Mouse (Mus musculus): Measurements from ENCODE around the gene Scfd1. TPM values are rescaled to one million over a fixed set of nuclear protein-coding genes. Genes with fewer than 3 reads are reported as not detected.

Gene Scfd1
- polyA plus RNA-seq, 1 experiment from 2014 or later = 65.9 TPM

GRCm38 (mm10) chr12:51403987-51404586 is 26.8 kb downstream of the Scfd1 start:
- DNase-seq (ENCODE audit: extremely low spot score, low spot score) = no peak
- H3K9me3 ChIP-seq = no peaks in the 10 kb centered on the region
- H3K4me3 ChIP-seq = no peak overlapping the region
- WGBS = 79% methylated on average over 4 of the region's 4 CpGs
- H3K36me3 ChIP-seq (replicated peaks) = peaks cover 59% of the 10 kb centered on the region
- H3K27me3 ChIP-seq (ENCODE audit: poor library complexity, severe bottlenecking) = no peaks in the 10 kb centered on the region
- H3K27ac ChIP-seq = no peak overlapping the region
- no peaks in the 10 kb centered on the region for H3K4me1 ChIP-seq

- no peak overlapping the region for H3K27ac ChIP-seq
- no peaks in the 10 kb centered on the region; the same call in 1 of the 2 replicates for H3K9me3 ChIP-seq
- H3K36me3 ChIP-seq (replicated peaks) = peaks cover 64% of the 10 kb centered on the region
- no peak for DNase-seq (ENCODE audit: extremely low spot score, low spot score)
- H3K27me3 ChIP-seq (ENCODE audit: poor library complexity, severe bottlenecking) = no peaks in the 10 kb centered on the region
- WGBS = 89% methylated on average over 4 of the region's 4 CpGs
- no peak overlapping the region for H3K4me3 ChIP-seq
- H3K4me1 ChIP-seq = no peaks in the 10 kb centered on the region
Measured at GRCm38 (mm10) chr12:51411362-51411761, 34.1 kb downstream of the Scfd1 start.

- no peak overlapping the region for H3K27ac ChIP-seq
- WGBS = 87% methylated on average over 2 of the region's 2 CpGs
- DNase-seq (ENCODE audit: extremely low spot score, low spot score) = no peak
- H3K4me1 ChIP-seq = no peaks in the 10 kb centered on the region
- no peaks in the 10 kb centered on the region for H3K9me3 ChIP-seq
- no peak overlapping the region for H3K4me3 ChIP-seq
- H3K36me3 ChIP-seq (replicated peaks) = peaks cover 78% of the 10 kb centered on the region
- H3K27me3 ChIP-seq (ENCODE audit: poor library complexity, severe bottlenecking) = no peaks in the 10 kb centered on the region
Measured at GRCm38 (mm10) chr12:51437541-51437940, 60.2 kb downstream of the Scfd1 start.

GRCm38 (mm10) chr12:51438311-51438710 is 61.0 kb downstream of the Scfd1 start:
- Histone ChIP-seq H3K4me3 (no peak overlapping the region), H3K4me1 (no peaks in the 10 kb centered on the region), H3K27ac (no peak overlapping the region), H3K9me3 (no peaks in the 10 kb centered on the region), H3K36me3 (replicated peaks) (peaks cover 72% of the 10 kb centered on the region), H3K27me3 (ENCODE audit: poor library complexity, severe bottlenecking) (no peaks in the 10 kb centered on the region)
- DNase-seq (ENCODE audit: extremely low spot score, low spot score) = no peak
- 97% methylated on average over 2 of the region's 2 CpGs for WGBS

- WGBS = 90% methylated on average over 2 of the region's 2 CpGs
- no peak for DNase-seq (ENCODE audit: extremely low spot score, low spot score)
- Histone ChIP-seq H3K27me3 (ENCODE audit: poor library complexity, severe bottlenecking) (no peaks in the 10 kb centered on the region), H3K4me1 (no peaks in the 10 kb centered on the region), H3K36me3 (replicated peaks) (peaks cover 76% of the 10 kb centered on the region), H3K9me3 (no peaks in the 10 kb centered on the region), H3K4me3 (no peak overlapping the region), H3K27ac (no peak overlapping the region)
Measured at GRCm38 (mm10) chr12:51449303-51449702, 72.0 kb downstream of the Scfd1 start.

- H3K4me3 ChIP-seq = no peak overlapping the region
- H3K36me3 ChIP-seq (replicated peaks) = no peaks in the 10 kb centered on the region
- no peak overlapping the region for H3K27ac ChIP-seq
- no peaks in the 10 kb centered on the region; the same call in 1 of the 2 replicates for H3K9me3 ChIP-seq
- 91% methylated on average over 4 of the region's 4 CpGs for whole genome bisulfite sequencing
- no peak for DNase-seq (ENCODE audit: extremely low spot score, low spot score)
- H3K4me1 ChIP-seq = no peaks in the 10 kb centered on the region
- no peaks in the 10 kb centered on the region for H3K27me3 ChIP-seq (ENCODE audit: poor library complexity, severe bottlenecking)
Measured at GRCm38 (mm10) chr12:51470881-51471280, 93.6 kb downstream of the Scfd1 start.

- Histone ChIP-seq H3K27ac (no peak overlapping the region), H3K36me3 (replicated peaks) (no peaks in the 10 kb centered on the region), H3K27me3 (ENCODE audit: poor library complexity, severe bottlenecking) (no peaks in the 10 kb centered on the region), H3K4me3 (no peak overlapping the region), H3K9me3 (peaks cover 8% of the 10 kb centered on the region; the same call in 1 of the 2 replicates), H3K4me1 (no peaks in the 10 kb centered on the region)
- 90% methylated on average over 2 of the region's 2 CpGs for WGBS
- DNase-seq (ENCODE audit: extremely low spot score, low spot score) = no peak
Measured at GRCm38 (mm10) chr12:51481246-51481645, 103.9 kb downstream of the Scfd1 start.

- Histone ChIP-seq H3K9me3 (no peaks in the 10 kb centered on the region), H3K4me3 (no peak overlapping the region), H3K4me1 (no peaks in the 10 kb centered on the region), H3K36me3 (replicated peaks) (no peaks in the 10 kb centered on the region), H3K27me3 (ENCODE audit: poor library complexity, severe bottlenecking) (no peaks in the 10 kb centered on the region), H3K27ac (no peak overlapping the region)
- 85% methylated on average over 7 of the region's 7 CpGs for WGBS
- no peak for DNase-seq (ENCODE audit: extremely low spot score, low spot score)
Measured at GRCm38 (mm10) chr12:51492040-51492439, 114.7 kb downstream of the Scfd1 start.

- H3K27me3 ChIP-seq (ENCODE audit: poor library complexity, severe bottlenecking) = no peaks in the 10 kb centered on the region
- no peaks in the 10 kb centered on the region for H3K9me3 ChIP-seq
- H3K36me3 ChIP-seq (replicated peaks) = no peaks in the 10 kb centered on the region
- H3K27ac ChIP-seq = no peak overlapping the region
- H3K4me1 ChIP-seq = no peaks in the 10 kb centered on the region
- WGBS = 92% methylated on average over 11 of the region's 11 CpGs
- DNase-seq (ENCODE audit: extremely low spot score, low spot score) = no peak
- H3K4me3 ChIP-seq = no peak overlapping the region
Measured at GRCm38 (mm10) chr12:51493476-51493875, 116.2 kb downstream of the Scfd1 start.

- 90% methylated on average over 20 of the region's 20 CpGs for WGBS
- Histone ChIP-seq H3K4me1 (no peaks in the 10 kb centered on the region), H3K27me3 (ENCODE audit: poor library complexity, severe bottlenecking) (no peaks in the 10 kb centered on the region), H3K36me3 (replicated peaks) (no peaks in the 10 kb centered on the region), H3K9me3 (no peaks in the 10 kb centered on the region), H3K4me3 (no peak overlapping the region), H3K27ac (no peak overlapping the region)
- no peak for DNase-seq (ENCODE audit: extremely low spot score, low spot score)
Measured at GRCm38 (mm10) chr12:51494641-51495040, 117.3 kb downstream of the Scfd1 start.

Other genes with a start within 250 kb of the Scfd1 start
- gene G2e3, start 29.4 kb upstream of the Scfd1 start, polyA plus RNA-seq (2016; fragmentation: Nextera tagmentation; extraction: Ambion mirVana) = 45.8 and 47.6 TPM in 2 replicates
- 1.9 and 3.4 TPM in 2 replicates for gene Coch, start 215.8 kb downstream of the Scfd1 start, polyA plus RNA-seq (2016; fragmentation: Nextera tagmentation; extraction: Ambion mirVana)

Measured in forebrain, embryonic 10.5 days (tissue).